Mouse (Mus musculus) lung, postnatal 0 days (tissue): ENCODE results near the gene Ggnbp2. TPM values are rescaled to one million over a fixed set of nuclear protein-coding genes. Genes with fewer than 3 reads are reported as not detected.

Experiments
- ATAC-seq: fragments of 200-750 bp; cut with Nextera tagmentation; 2 replicates; pipeline ENCODE4 v1.8.0; 2017; ENCODE audit warnings: moderate library complexity
- DNase-seq: peaks from one replicate; pipeline ENCODE4 v3.0.0-alpha.2; 2016; ENCODE audit warnings: low spot score
- H3K27ac ChIP-seq: fragments of 300-500 bp; sonication (generic); 2 replicates; pipeline ENCODE4 v1.5.1; 2014; ENCODE audit warnings: antibody characterized with exemption, mild to moderate bottlenecking, low read length, mixed read lengths
- H3K27me3 ChIP-seq: fragments of 300-500 bp; sonication (generic); replicated peaks from 2 replicates; pipeline ENCODE4 v1.6.1; 2014; ENCODE audit warnings: low read length, mixed read lengths; ENCODE audit not compliant: insufficient read depth
- H3K36me3 ChIP-seq: fragments of 300-500 bp; sonication (generic); 2 replicates; pipeline ENCODE4 v1.6.1; 2014; ENCODE audit warnings: low read length, mixed read lengths; ENCODE audit not compliant: insufficient read depth
- H3K4me1 ChIP-seq: fragments of 300-500 bp; sonication (generic); 2 replicates; pipeline ENCODE4 v1.6.1; 2014; ENCODE audit warnings: antibody characterized with exemption, low read depth, low read length, mixed read lengths; ENCODE audit not compliant: insufficient read depth
- H3K4me2 ChIP-seq: fragments of 300-500 bp; sonication (generic); replicated peaks from 2 replicates; pipeline ENCODE4 v1.6.1; 2014; ENCODE audit warnings: low read depth, mild to moderate bottlenecking, low read length, moderate library complexity, mixed read lengths
- H3K4me3 ChIP-seq: fragments of 300-500 bp; sonication (generic); 2 replicates; pipeline ENCODE4 v1.5.1; 2014; ENCODE audit warnings: low read depth, low read length
- H3K9ac ChIP-seq: fragments of 300-500 bp; sonication (generic); replicated peaks from 2 replicates; pipeline ENCODE4 v1.6.1; 2014; ENCODE audit warnings: low read depth, mild to moderate bottlenecking
- H3K9me3 ChIP-seq: fragments of 300-500 bp; sonication (generic); 2 replicates; pipeline ENCODE4 v1.6.1; 2016; ENCODE audit warnings: low read length, mixed read lengths
- CTCF ChIP-seq: IDR thresholded peaks from 2 replicates; pipeline ENCODE4 v1.5.1; 2016; ENCODE audit warnings: antibody characterized with exemption, mild to moderate bottlenecking
- EP300 ChIP-seq: IDR thresholded peaks from 2 replicates; pipeline ENCODE4 v1.6.1; 2016; ENCODE audit warnings: antibody characterized with exemption, mild to moderate bottlenecking, control low read depth
- WGBS: fragments of 180-500 bp; shearing (Covaris S2); extraction: QIAGEN DNeasy Blood & Tissue Kit; methylation state at CpG from one replicate; pipeline ENCODE4 v1.1.7; 2014; 5-methylcytosine and 5-hydroxymethylcytosine counted together
- polyA plus RNA-seq: library from polyadenylated mRNA; unstranded; fragments of >200 nt; fragmentation: Nextera tagmentation; extraction: Ambion mirVana; gene quantifications from 2 replicates; pipeline ENCODE4 v1.2.1, GENCODE M21; 2015

Ggnbp2 gene
- polyA plus RNA-seq, 1 experiment from 2014 or later, result 56.4 TPM

GRCm38 (mm10) chr11:84873042-84873833 lies 2.6 kb upstream of the Ggnbp2 start:
- Histone ChIP-seq H3K27me3 (no peaks in the 10 kb centered on the region), H3K4me1 (no peaks in the 10 kb centered on the region), H3K27ac (no peak overlapping the region), H3K4me2 (no peak overlapping the region), H3K4me3 (no peak overlapping the region), H3K9ac (no peak overlapping the region), H3K9me3 (no peaks in the 10 kb centered on the region), H3K36me3 (no peaks in the 10 kb centered on the region)
- DNase-seq (no peak), ATAC-seq (no peak)
- 79% methylated on average over 1 of the region's 1 CpGs for WGBS
- TF ChIP-seq EP300, result no peak
- TF ChIP-seq CTCF, result no peak

GRCm38 (mm10) chr11:84871548-84872069 lies 992 bp upstream of the Ggnbp2 start:
- DNase-seq (no peak), ATAC-seq (no peak)
- Histone ChIP-seq H3K4me2 (peak overlapping the region; percentile 62), H3K27ac (peak overlapping the region; percentile 100), H3K4me3 (peak overlapping the region; percentile 87), H3K9me3 (no peaks in the 10 kb centered on the region), H3K9ac (no peak overlapping the region), H3K27me3 (no peaks in the 10 kb centered on the region), H3K4me1 (peaks cover 5% of the 10 kb centered on the region), H3K36me3 (no peaks in the 10 kb centered on the region)
- TF ChIP-seq CTCF (no peak), EP300 (no peak)
- WGBS, result 63% methylated on average over 4 of the region's 4 CpGs

- Histone ChIP-seq H3K9ac (peak overlapping the region; percentile 85), H3K36me3 (no peaks in the 10 kb centered on the region), H3K9me3 (no peaks in the 10 kb centered on the region), H3K27me3 (no peaks in the 10 kb centered on the region), H3K27ac (peak overlapping the region; percentile 100), H3K4me3 (peak overlapping the region; percentile 87), H3K4me1 (peaks cover 5% of the 10 kb centered on the region), H3K4me2 (peak overlapping the region; percentile 62)
- ATAC-seq, result peak; percentile 24
- TF ChIP-seq CTCF, result no peak
- no peak for TF ChIP-seq EP300
- 1% methylated on average over 10 of the region's 10 CpGs for WGBS
- peak; percentile 66 for DNase-seq
Measured at GRCm38 (mm10) chr11:84871046-84871445, 429 bp upstream of the Ggnbp2 start.

GRCm38 (mm10) chr11:84869537-84870232 lies 932 bp downstream of the Ggnbp2 start:
- Histone ChIP-seq H3K9me3 (no peaks in the 10 kb centered on the region), H3K4me2 (peak overlapping the region; percentile 77), H3K4me1 (peaks cover 5% of the 10 kb centered on the region), H3K27ac (peak overlapping the region; percentile 94), H3K27me3 (no peaks in the 10 kb centered on the region), H3K9ac (peak overlapping the region; percentile 81), H3K4me3 (peak overlapping the region; percentile 87), H3K36me3 (no peaks in the 10 kb centered on the region)
- under 1% methylated on average over 43 of the region's 61 CpGs for WGBS
- peak; percentile 87 for ATAC-seq
- no peak for TF ChIP-seq CTCF
- no peak for TF ChIP-seq EP300
- DNase-seq, result peak; percentile 98

- Histone ChIP-seq H3K4me2 (peak overlapping the region; percentile 77), H3K9me3 (no peaks in the 10 kb centered on the region), H3K36me3 (no peaks in the 10 kb centered on the region), H3K27me3 (no peaks in the 10 kb centered on the region), H3K9ac (peak overlapping the region; percentile 81), H3K4me3 (peak overlapping the region; percentile 87), H3K4me1 (peaks cover 5% of the 10 kb centered on the region), H3K27ac (peak overlapping the region; percentile 94)
- ATAC-seq (no peak), DNase-seq (peak; percentile 22)
- 4% methylated on average over 7 of the region's 7 CpGs for WGBS
- TF ChIP-seq CTCF (no peak), EP300 (no peak)
Measured at GRCm38 (mm10) chr11:84868786-84869259, 1.8 kb downstream of the Ggnbp2 start.

GRCm38 (mm10) chr11:84867586-84867985 lies 3.0 kb downstream of the Ggnbp2 start:
- 0 out of 2 replicates have a peak overlapping the region, but pooled peaks have one; percentile 8 for H3K9ac ChIP-seq
- no peak overlapping the region for H3K27ac ChIP-seq
- no peaks in the 10 kb centered on the region for H3K27me3 ChIP-seq
- no peak for ATAC-seq
- H3K4me2 ChIP-seq, result no peak overlapping the region
- H3K9me3 ChIP-seq, result no peaks in the 10 kb centered on the region
- no peak for TF ChIP-seq EP300
- TF ChIP-seq CTCF, result no peak
- DNase-seq, result no peak
- peaks cover 5% of the 10 kb centered on the region for H3K4me1 ChIP-seq
- WGBS, result 74% methylated on average over 2 of the region's 2 CpGs
- H3K4me3 ChIP-seq, result no peak overlapping the region
- no peaks in the 10 kb centered on the region for H3K36me3 ChIP-seq
